Mouse (Mus musculus) forebrain, postnatal 0 days (tissue): Measurements from ENCODE around the gene Cacna2d1. TPM values are rescaled to one million over a fixed set of nuclear protein-coding genes. Genes with fewer than 3 reads are reported as not detected.

Experiments used
- ATAC-seq: fragments of 200-750 bp; cut with Nextera tagmentation; 2 replicates; pipeline ENCODE4 v1.8.0; 2017; ENCODE audit warnings: mild to moderate bottlenecking, moderate library complexity
- DNase-seq: peaks from one replicate; pipeline ENCODE4 v3.0.0-alpha.2; 2015
- H3K27ac ChIP-seq: fragments of 300-500 bp; sonication (generic); 2 replicates; pipeline ENCODE4 v1.5.1; 2014; ENCODE audit warnings: low read depth, mild to moderate bottlenecking, antibody characterized with exemption, low read length, moderate library complexity, mixed read lengths
- H3K27me3 ChIP-seq: fragments of 300-500 bp; sonication (generic); 2 replicates; pipeline ENCODE4 v1.6.1; 2014; ENCODE audit warnings: mild to moderate bottlenecking, low read length, mixed read lengths; ENCODE audit not compliant: insufficient read depth
- H3K36me3 ChIP-seq: fragments of 300-500 bp; sonication (generic); 2 replicates; pipeline ENCODE4 v1.6.1; 2014; ENCODE audit warnings: mild to moderate bottlenecking, moderate library complexity; ENCODE audit not compliant: insufficient read depth
- H3K4me1 ChIP-seq: fragments of 300-500 bp; sonication (generic); 2 replicates; pipeline ENCODE4 v1.6.1; 2014; ENCODE audit warnings: antibody characterized with exemption; ENCODE audit not compliant: insufficient read depth
- H3K4me2 ChIP-seq: fragments of 300-500 bp; sonication (generic); 2 replicates; pipeline ENCODE4 v1.6.1; 2014; ENCODE audit warnings: low read depth, mild to moderate bottlenecking, moderate library complexity
- H3K4me3 ChIP-seq: fragments of 300-500 bp; sonication (generic); 2 replicates; pipeline ENCODE4 v1.5.1; 2014; ENCODE audit warnings: low read depth, low read length, mixed read lengths
- H3K9ac ChIP-seq: fragments of 300-500 bp; sonication (generic); 2 replicates; pipeline ENCODE4 v1.6.1; 2014; ENCODE audit warnings: mild to moderate bottlenecking
- H3K9me3 ChIP-seq: fragments of 300-500 bp; sonication (generic); 2 replicates; pipeline ENCODE4 v1.6.1; 2016; ENCODE audit warnings: low read length
- CTCF ChIP-seq: sonication (generic); IDR thresholded peaks from 2 replicates; pipeline ENCODE4 v1.5.1; 2016; ENCODE audit warnings: antibody characterized with exemption, control low read depth, low read depth
- WGBS: fragments of 180-500 bp; shearing (Covaris S2); extraction: QIAGEN DNeasy Blood & Tissue Kit; methylation state at CpG from one replicate; pipeline ENCODE4 v1.1.7; 2014; 5-methylcytosine and 5-hydroxymethylcytosine counted together
- polyA plus RNA-seq: library from polyadenylated mRNA; unstranded; fragments of >200 nt; fragmentation: Nextera tagmentation; extraction: Ambion mirVana; gene quantifications from 2 replicates; pipeline ENCODE4 v1.2.1, GENCODE M21; 2015
- total RNA-seq: library from RNA; depleted of rRNA; stranded (reverse); fragments of >200 nt; gene quantifications from 2 replicates; pipeline ENCODE4 v1.2.3, GENCODE M21; 2014

Cacna2d1 gene
- total and polyA plus RNA-seq, 2 experiments from 2014 or later: 28.5 to 80.4 TPM

- no peak for TF ChIP-seq CTCF
- Histone ChIP-seq H3K4me3 (no peak overlapping the region), H3K9ac (no peak overlapping the region), H3K27ac (peak overlapping the region; percentile 1; the same call in 1 of the 2 replicates), H3K27me3 (no peaks in the 10 kb centered on the region), H3K4me2 (no peak overlapping the region), H3K36me3 (no peaks in the 10 kb centered on the region), H3K4me1 (no peaks in the 10 kb centered on the region), H3K9me3 (no peaks in the 10 kb centered on the region)
- 78% methylated on average over 7 of the region's 7 CpGs for WGBS
- ATAC-seq (no peak), DNase-seq (no peak)
Observed at GRCm38 (mm10) chr5:16092540-16092939, 158.0 kb downstream of the Cacna2d1 start.

- H3K27me3 ChIP-seq: no peaks in the 10 kb centered on the region
- H3K4me2 ChIP-seq: no peak overlapping the region
- TF ChIP-seq CTCF: no peak
- ATAC-seq (peak; percentile 53), DNase-seq (peak; percentile 60)
- H3K27ac ChIP-seq: peak overlapping the region; percentile 29; the same call in 1 of the 2 replicates
- H3K4me3 ChIP-seq: no peak overlapping the region
- H3K9ac ChIP-seq: no peak overlapping the region
- 40% methylated on average over 11 of the region's 11 CpGs for WGBS
- H3K4me1 ChIP-seq: no peaks in the 10 kb centered on the region
- H3K9me3 ChIP-seq: no peaks in the 10 kb centered on the region
- H3K36me3 ChIP-seq: no peaks in the 10 kb centered on the region
Observed at GRCm38 (mm10) chr5:16093071-16093693, 158.7 kb downstream of the Cacna2d1 start.

- no peak for TF ChIP-seq CTCF
- Histone ChIP-seq H3K9me3 (no peaks in the 10 kb centered on the region), H3K9ac (no peak overlapping the region), H3K27me3 (no peaks in the 10 kb centered on the region), H3K4me1 (no peaks in the 10 kb centered on the region), H3K27ac (no peak overlapping the region), H3K4me3 (no peak overlapping the region), H3K4me2 (no peak overlapping the region), H3K36me3 (no peaks in the 10 kb centered on the region)
- DNase-seq (peak; percentile 52), ATAC-seq (peak; percentile 80)
- WGBS: 45% methylated on average over 4 of the region's 4 CpGs
Observed at GRCm38 (mm10) chr5:16095345-16095744, 160.9 kb downstream of the Cacna2d1 start.

GRCm38 (mm10) chr5:16098766-16099165, 164.3 kb downstream of the Cacna2d1 start:
- no peaks in the 10 kb centered on the region for H3K27me3 ChIP-seq
- DNase-seq (no peak), ATAC-seq (no peak)
- no peak overlapping the region for H3K9ac ChIP-seq
- H3K4me2 ChIP-seq: no peak overlapping the region
- WGBS: 89% methylated on average over 2 of the region's 2 CpGs
- TF ChIP-seq CTCF: no peak
- no peak overlapping the region for H3K27ac ChIP-seq
- no peaks in the 10 kb centered on the region for H3K36me3 ChIP-seq
- no peaks in the 10 kb centered on the region for H3K9me3 ChIP-seq
- H3K4me3 ChIP-seq: no peak overlapping the region
- H3K4me1 ChIP-seq: no peaks in the 10 kb centered on the region

- Histone ChIP-seq H3K4me3 (no peak overlapping the region), H3K27me3 (no peaks in the 10 kb centered on the region), H3K9ac (no peak overlapping the region), H3K27ac (no peak overlapping the region), H3K4me1 (0 out of 2 replicates have a peak, but pooled peaks cover 4% of the 10 kb centered on the region), H3K36me3 (no peaks in the 10 kb centered on the region), H3K9me3 (no peaks in the 10 kb centered on the region), H3K4me2 (no peak overlapping the region)
- no peak for DNase-seq
- no peak for ATAC-seq
- no peak for TF ChIP-seq CTCF
- WGBS: 92% methylated on average over 1 of the region's 1 CpGs
Observed at GRCm38 (mm10) chr5:16101820-16102219, 167.3 kb downstream of the Cacna2d1 start.

GRCm38 (mm10) chr5:16105701-16106100, 171.2 kb downstream of the Cacna2d1 start:
- Histone ChIP-seq H3K4me1 (0 out of 2 replicates have a peak, but pooled peaks cover 4% of the 10 kb centered on the region), H3K27ac (no peak overlapping the region), H3K4me3 (no peak overlapping the region), H3K4me2 (no peak overlapping the region), H3K27me3 (no peaks in the 10 kb centered on the region), H3K9me3 (no peaks in the 10 kb centered on the region), H3K36me3 (no peaks in the 10 kb centered on the region), H3K9ac (no peak overlapping the region)
- WGBS: 21% methylated on average over 2 of the region's 2 CpGs
- TF ChIP-seq CTCF: no peak
- no peak; the same call in 1 of the 2 replicates for ATAC-seq
- no peak for DNase-seq

DNA sequence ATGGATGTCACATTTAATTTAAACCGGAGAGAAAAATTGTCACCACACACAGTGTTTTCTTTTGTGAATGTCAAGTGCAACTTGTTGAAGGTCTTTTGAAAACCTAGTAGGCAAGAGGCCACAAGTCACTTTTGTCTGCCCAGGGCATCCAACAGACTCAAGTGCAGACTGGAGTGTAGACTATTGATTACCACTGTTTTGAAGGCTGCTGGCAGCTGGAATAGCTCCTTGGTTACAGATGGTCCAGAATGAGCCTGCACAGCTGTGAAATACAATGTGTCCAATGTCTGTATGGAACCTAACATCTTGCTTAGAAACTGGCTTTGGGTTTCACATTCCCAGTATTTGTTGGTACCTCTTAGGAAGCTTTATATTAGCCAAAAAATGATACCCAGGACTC, 176.2 kb downstream of the Cacna2d1 start:
- H3K4me1 ChIP-seq: 0 out of 2 replicates have a peak, but pooled peaks cover 4% of the 10 kb centered on the region
- H3K9ac ChIP-seq: no peak overlapping the region
- H3K4me2 ChIP-seq: no peak overlapping the region
- H3K4me3 ChIP-seq: no peak overlapping the region
- no peaks in the 10 kb centered on the region for H3K27me3 ChIP-seq
- 40% methylated on average over 1 of the region's 1 CpGs for WGBS
- no peaks in the 10 kb centered on the region for H3K36me3 ChIP-seq
- no peak overlapping the region for H3K27ac ChIP-seq
- H3K9me3 ChIP-seq: no peaks in the 10 kb centered on the region
- DNase-seq: no peak
- TF ChIP-seq CTCF: no peak
- ATAC-seq: no peak
